Mouse (Mus musculus) MN1 (cell line): ENCODE measurements around the gene Prm1.

ENCODE experiments used
- DNase-seq: peaks from one replicate; pipeline ENCODE4 v3.0.0-alpha.2; 2016; ENCODE audit warnings: low spot score

The Prm1 gene

DNA sequence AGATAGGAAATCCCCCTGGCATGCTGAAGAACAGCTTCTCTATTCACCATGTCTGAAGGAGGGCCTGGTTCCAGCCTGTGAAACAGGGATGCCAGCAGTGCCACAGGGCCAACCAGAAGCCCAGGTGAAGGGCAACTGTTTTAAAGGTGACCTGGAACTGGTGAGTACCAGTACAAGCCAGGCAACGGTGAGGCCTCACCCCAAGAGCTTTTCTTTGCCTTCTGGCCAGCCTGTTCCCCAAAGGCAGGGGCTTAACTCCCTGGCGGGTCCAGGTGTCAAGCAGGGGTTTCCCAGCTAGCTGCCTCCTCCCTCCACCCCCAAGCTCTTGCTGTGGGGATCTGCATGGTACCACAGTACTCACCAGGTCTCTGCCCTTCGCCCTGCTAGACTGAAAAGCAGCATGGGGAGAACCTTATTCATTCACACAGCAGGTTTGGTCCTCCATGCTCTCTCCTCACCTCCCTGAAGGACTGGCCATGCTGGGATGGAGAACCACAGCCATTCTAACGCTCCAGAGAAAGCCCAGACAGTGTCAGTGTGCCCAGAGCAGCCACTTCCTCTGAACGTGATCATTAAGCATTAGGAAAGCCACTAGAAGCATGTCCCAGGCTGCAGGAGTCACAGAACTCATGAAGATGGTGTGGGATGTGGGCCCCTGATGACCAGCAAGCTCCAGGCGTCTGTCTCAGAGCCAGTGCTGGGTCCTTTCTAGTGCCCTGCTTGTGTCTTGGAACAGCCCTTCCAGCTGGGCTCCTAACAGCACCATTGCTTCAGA is 23.1 kb downstream of the Prm1 start:
- DNase-seq, result no peak

DNA sequence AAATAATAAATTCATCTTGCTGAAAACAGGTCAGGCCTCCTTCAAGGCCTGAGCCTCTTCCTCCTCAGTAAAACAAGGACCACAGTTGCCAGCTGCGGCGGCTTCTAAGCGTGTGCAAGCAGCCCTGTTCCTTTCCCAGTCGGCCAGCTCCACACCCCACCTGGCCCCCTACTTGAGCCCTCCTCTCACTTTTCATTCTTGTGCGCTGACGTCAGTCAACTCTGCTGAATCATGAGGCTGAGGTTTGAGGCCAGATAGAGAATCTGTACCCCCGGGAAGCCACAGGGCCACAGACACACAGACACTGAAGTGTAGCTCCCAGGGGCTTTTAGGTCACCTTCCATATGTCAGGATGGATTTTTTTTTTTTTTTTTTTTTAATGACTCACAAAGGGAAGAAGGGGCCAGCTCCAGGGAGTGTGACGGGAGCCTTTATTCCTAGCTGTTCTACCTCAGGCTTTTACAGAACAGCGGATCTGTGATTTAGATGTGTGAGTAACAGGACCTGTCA is 23.7 kb downstream of the Prm1 start:
- DNase-seq, result no peak

DNA sequence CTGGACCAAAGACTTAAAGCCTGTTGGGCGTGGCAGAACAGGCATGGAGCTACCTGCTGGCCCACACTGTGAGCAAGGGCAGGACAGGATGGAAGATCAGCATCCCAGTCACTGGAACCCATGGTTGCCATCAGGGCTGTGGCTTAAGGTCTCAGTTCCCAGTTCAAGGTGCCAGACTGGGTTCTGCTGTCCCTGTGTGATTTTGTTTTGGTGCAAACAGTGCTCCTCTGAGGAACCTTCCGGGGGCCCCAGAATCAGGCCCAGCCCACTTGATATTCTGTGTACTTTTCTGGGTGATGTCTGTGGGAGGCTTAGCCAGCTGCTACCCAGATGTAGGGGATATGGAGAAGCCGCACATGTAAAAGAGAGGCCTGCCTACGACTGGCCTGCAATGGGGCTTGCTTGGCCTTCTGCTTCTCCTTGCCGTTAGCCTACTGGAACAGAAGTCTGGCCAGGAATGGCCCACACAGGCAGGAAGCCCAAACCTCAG is 25.0 kb downstream of the Prm1 start:
- DNase-seq, result no peak

DNA sequence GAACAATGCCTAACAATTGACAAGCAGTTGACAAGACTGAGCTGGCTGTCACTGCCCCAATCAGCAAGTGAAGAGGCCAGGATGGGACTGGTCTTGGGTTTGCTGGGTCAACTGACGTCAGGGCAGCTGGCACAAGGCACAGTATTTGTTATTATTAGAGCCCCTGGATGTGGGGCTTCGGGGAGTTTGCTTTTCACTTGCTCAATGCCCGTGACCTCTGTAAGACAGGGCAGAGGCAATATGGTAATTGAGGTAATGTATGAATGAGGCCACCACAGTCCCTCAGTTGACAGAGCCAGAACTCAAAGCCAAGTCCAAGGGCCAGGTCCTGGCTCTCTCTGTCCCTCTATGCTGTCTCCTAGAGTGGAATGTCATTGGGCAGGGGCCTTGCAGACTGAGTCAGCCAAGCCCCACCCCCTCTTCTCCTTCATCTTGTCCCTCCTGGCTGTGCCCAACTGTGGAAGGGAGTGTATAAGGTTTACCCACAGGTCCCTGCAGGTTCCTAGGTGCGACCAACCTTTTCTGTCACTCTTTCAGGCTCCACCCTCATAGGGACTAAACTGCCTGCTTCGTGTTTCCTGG is 28.0 kb downstream of the Prm1 start:
- DNase-seq, result no peak

DNA sequence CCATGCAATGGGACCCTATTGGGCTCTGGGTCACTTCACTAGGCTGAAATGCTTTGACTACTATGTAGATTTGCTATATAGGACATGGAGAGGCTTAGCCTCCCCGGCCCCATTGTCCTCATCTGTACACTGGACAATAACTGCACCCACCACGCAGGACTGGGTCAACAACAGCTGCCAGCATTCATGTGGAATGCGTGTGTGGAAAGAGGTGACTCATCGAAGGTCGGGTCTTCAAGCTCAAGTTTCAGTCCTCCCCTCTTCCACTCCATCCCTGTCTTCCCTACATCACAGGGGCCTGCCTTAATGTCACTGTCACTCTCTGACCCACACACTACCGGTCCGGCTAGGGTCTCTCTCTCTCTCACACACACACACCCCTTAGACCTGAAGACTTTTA is 29.3 kb downstream of the Prm1 start:
- DNase-seq, result no peak

DNA sequence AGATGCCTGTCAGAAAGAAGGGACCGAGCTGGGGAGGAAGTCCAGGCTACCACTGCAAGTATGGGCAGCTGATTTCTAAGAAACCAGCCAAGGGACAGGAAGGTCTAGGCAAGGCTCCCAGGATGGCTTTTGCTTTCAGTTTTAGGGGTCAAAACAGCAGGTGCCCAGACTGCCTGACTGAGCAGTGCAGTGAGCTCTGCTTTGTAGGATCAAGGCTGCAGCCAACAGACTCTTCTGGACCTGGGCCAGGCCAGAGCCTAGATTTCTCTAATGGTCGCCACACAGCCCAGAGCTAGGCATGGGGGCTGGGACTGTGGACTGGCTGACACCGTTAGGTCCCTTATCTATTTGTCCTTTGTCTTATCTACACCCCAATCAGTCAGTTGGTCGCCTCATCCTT is 30.9 kb downstream of the Prm1 start:
- DNase-seq, result no peak

DNA sequence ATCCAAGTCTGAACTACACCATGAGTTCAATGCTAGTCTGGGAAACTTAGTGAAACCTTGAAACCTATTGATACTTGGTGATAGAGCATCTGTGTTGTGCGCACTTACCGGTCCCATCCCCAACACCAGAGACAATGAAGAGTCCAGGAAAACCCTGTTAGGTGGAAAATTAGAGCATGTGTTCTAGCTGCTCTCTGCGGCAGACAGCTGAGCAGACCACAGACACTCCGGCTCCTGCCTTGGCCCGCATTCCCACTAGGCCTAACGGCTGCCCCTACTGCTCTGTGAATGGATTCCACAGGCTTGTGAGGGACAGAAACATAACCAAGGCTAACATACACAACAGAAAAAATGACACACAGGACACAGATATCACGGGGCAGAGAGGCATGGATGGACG is 32.1 kb downstream of the Prm1 start:
- no peak for DNase-seq

DNA sequence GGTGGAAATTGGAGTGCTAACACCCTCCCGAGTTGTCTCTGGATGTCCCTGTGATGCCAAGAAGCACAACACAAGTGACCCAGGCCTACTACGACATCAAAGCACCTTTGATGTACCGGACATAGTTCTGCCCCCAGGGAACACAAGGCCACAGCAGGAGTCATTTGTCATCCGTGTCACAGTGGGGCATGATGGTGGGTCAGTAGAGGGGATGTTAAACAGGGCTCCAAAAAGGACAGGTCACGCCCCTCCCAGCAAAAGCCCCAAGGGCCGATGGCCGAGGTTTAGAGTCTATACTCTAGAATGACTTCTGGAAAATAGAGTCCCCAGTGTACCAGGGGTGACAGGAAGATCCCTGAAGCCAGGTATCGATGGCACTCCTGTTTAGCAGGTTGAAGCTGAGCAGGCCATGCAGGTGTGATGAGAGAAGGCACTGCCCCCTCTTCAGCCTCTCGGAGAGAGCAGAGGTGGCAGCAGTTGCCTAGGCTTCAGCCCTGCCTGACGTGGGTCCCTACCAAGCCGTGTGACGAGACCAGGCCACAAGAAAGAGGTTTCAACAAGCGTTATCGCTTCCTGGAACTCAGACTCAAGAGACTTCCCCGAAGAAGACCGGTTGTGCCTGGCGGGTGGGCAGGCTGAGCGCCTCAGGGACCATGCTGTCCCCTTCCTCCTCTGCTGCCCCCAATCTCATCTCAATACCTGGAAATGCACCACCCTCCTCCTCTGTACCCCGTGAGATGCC is 33.7 kb downstream of the Prm1 start:
- no peak for DNase-seq

DNA sequence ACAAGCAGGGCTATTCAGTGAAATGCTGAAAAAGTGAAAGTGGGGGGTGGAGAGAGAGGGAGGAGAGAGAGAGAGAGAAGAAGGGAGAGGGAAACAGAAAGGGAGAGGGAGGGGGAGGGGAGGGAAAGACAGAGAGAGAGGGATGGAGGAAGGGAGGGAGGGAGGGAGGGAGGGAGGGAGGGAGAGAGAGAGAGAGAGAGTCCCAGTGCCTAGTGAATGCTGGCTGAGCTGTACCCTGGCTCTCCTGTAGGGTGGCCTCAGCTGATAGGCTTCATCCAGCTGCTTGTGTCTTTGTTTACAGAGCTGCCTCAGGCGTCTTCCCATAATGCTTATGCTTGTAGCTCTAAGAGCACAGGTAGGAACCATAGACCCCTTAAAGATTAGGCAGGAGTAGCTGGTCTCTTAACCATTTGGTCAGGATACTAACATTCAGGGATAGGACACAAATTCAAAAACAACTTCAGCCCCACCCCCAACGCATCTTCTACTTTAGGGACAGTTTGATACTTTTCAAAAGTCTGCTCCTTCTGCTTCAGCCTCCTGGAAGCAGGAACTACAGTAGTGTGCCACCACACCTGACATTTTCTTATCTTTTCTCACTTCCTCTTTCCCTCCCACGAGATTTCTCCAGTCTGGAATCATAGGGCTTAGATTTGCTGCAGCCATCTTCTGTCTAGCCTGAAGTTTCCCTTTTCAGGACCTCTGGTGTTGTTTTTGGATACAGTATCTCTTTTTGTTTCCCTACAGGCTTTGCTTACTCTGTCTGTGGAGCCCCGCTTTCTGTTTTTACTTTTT is 34.9 kb downstream of the Prm1 start:
- no peak for DNase-seq

DNA sequence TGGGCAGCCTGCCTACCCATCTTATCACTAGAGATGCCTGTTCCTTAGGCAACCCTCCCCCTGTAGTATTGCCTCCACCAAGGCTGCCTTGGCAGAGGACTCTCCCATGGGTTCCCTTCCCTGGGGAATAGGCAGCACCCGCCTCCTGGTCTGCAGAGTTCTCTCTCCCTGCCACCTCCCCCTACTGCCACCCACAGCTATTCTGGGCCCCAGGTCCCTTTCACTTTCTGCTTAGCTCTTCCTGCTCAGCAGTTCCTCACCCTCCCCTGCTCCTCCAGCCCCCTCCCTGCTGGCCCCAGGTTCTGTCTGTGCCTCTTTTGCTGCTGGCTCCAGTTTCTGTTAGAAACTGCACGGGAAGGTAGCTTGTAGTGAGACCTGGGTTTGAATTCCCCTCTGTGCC is 36.0 kb downstream of the Prm1 start:
- DNase-seq, result peak; percentile 22

DNA sequence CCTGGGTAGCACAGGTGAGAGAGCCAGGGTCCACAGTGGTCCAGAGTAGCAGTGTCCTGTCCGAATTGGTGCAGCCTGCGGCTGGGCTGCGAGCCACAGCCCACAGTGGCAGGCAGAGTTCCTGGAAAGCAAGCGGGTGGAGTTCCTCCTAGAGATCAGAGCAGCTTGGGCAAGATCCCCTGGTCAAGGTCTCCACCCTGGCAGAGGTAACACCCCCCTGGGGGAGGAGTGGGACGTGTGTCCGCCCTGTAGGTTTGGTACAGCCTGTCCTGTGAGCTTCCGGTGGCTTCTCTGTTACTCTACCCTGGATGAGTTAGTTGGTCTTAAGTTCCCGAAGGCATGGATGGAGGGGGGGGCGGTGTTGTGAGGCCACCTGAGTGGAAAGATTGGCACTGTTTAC is 36.8 kb downstream of the Prm1 start:
- no peak for DNase-seq

DNA sequence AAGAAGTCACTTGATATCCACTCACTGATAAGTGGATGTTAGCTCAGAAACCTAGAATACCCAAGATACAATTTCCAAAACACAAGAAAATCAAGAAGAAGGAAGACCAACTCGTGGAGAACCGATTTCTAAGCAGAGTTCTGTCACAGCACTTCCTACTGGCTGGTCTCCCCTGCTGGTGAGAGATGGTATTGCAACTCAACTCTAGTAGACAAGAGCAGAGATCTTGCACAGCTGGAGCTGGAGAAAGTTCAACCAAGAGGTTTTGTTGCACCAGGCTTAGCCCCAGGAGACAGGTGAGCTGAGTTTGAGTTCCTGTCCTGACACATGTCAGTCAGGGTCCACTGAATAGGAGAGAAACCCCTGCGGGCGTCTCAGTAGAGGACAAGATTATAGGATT is 38.5 kb downstream of the Prm1 start:
- peak; percentile 68 for DNase-seq

DNA sequence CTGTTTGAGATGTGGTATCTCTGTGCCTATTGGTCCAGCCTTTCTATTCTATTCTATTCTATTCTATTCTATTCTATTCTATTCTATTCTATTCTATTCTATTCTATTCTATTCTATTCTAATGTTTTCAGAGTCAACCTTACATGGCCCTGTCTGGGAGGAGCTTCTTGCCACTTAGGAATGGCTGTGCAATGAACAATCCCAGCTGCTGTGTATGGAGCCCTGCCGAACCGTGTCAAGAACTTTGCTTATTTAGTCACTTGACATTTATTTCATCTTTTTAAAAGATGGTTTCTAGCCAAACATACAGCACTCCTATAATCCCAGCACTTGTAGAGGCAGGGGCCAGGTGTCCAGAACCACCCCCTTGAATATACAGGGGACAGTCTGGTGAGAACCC is 41.3 kb downstream of the Prm1 start:
- no peak for DNase-seq

DNA sequence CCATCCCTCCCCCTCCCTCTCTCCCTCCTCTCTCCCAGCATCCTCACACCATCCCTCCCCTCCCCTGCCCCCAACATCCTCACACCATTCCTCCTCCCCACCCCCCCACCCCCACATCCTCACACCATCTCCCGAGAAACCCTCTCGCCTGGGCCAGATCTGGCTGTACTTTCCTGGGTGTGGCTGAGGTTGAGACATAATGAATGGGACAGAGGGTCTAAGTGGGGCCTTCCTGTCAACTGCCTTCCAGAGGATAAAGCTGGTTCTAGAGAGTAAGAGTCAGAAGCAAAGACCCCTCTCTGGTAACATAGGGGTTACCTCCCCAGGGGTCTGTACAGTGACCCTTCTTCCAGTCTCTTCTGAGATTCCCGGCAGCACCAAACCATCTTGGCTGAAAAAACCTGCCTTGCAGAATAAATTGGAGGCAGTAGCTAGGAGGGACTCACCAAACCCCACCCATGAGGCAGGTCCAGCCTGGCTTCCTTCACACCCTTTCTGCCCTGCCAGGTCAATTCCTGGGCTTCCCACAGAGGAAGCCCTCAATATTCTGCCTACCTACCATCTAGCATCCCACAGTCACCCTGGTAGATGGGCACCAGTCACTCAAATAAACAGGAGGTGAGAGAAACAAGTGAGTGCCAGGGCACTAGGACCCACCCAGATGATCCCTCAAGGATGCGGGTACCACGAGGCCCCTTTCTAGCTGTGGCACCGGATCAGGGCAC is 41.9 kb downstream of the Prm1 start:
- no peak for DNase-seq

DNA sequence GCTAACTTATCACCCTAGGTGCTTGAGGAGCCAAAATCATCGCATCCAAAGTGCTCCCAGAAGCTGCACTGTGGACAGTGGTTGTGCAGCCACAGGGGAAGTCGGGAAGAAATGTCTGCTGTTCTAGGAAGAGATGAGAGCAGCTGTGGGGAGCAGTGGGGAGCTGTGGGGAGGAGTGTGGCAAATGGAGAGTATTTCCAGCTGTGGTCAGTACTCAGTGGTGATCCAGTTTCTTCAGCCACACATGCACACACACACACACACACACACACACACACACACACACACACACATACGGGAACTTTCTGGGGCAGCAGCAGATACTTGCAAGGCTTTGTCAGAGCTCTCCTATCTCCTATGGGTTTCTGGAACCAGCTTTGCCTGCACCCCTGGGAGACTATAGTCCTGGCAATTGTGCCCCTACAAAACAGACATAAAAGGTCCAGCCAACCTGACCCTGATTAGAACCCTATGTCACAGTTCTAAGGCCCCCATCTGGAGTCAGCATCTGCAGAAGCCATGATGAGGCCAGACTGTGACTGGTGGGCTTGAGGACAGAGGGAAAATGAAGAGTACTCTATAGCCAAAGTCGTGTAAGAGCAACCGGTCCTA is 43.0 kb downstream of the Prm1 start:
- no peak for DNase-seq

DNA sequence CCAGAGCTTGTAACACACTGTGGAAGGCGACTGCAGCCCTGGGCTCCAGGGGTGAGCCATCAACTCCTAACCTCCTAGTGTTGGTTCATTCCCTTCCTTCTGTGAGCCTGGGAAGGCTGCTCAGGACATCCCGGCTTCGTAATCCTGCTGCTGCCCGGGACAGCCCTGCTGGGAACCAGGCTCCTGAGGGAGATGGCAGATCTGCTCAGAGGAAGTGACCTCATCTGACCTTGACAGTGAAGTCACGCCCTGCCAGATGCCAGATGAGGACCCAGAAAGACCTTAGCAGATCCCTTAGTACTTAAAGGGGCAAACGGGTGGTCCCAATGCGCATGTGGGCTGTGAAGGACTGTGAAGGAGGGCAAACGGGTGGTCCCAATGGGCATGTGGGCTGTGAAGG is 44.5 kb downstream of the Prm1 start:
- DNase-seq, result peak; percentile 40

DNA sequence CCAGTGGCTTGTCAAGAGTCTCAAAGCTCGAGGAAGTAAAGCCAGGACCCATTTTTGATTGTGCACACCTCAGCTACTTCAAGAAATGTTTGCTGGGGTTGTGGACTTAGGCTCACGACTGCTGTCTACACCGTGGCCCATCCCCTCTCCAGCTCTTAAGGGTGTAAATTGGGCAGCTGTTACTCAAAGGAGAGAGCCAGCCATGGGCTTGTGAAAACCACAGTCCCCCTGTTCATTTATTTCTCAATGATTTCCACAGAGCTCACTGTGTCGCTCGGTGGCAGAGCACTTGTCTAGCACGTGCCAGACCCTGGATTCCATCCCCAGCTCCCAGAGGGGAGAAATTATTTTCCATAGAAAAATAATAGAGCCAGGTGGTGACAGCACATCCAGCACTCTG is 49.5 kb downstream of the Prm1 start:
- no peak for DNase-seq

DNA sequence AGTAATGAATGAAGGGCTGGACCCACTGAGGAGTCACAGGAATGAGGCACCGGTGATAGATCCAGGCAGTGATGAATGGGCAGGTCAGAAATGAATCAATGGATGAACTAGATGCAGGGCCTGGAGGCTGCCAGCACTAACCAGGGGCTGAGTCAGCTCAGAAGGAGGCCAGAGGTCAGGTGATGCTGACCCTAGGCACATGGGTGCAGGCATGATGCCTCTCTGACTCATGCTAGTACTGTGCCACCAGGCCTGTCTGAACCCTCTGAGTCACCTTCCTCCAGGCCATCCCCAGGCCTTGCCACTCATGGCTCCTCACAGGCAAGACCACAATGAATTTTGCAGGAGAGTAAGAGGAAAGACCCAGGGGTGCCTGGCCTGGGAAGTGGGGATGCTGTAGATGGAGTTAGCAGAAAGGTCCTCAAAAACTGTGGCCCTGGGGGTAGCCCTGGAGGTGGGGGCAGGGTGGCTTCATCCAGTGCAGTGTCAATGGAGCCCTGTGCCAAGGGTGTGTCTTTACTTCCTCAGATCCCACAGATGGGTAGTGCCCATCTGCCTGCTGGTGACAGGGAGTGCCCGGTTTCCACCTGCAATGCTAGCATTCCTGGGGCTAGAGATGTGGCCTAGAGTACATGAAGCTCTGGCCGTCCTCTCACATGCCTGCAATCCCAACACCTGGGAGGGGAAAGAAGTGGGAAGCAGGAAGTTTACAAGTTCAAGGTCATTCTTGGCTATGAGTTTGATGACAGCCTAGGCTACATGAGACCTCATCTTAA is 50.9 kb downstream of the Prm1 start:
- DNase-seq, result peak; percentile 60

DNA sequence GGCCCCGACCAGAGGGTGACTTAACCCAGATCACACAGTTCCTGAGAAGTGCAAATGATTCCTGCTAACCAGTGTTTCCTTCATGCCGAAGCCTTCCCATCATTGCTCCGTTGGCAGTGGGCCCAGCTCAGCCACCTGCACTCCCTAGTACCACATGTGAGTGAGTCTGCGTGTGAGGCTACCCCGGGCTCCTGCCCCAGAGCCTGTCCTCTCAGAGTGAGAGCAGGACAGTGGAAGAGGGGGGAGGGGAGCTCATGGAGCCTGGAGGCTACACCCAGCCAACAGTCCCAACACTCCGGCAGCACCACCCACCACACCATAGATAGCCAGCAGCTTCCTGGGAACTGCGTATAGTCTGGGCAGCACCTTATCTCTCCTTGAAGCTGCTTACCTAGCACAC is 55.8 kb downstream of the Prm1 start:
- DNase-seq, result peak; percentile 80

DNA sequence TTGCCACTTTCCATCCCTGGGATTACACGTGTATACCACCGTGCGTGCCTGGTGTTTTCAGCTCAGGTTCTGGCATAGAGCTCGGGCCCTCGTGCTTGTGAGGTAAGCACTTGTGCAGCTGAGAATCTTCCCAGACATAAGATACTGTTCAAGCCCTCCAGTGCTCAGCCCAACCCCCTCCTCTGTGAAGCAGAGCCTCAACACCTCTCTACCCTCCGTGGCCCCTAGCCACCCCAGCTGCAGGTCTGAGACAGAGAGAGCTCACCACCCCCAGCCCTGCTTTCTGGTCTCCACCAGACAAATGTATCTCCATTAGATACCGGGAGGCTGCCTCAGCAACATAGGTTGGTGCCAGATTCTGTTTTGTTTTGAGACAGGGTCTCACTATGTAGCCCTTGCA is 56.4 kb downstream of the Prm1 start:
- DNase-seq, result no peak
